Mouse (Mus musculus) CH12.LX (cell line): ENCODE data around the gene 4930404N11Rik.

Experiments used
- CHD1 ChIP-seq: IDR thresholded peaks from 2 replicates; pipeline ENCODE4 v1.6.1; 2012; ENCODE audit warnings: low read depth, low read length, improper control_type of control experiment, inconsistent platforms
- CTCF ChIP-seq, 2 experiments: IDR thresholded peaks in 1 of 2; conservative IDR thresholded peaks in 1 of 2; 2 replicates each; pipeline ENCODE4 v1.5.1; 2011 to 2012; ENCODE audit warnings: low read depth in 2 of 2, low read length in 2 of 2, improper control_type of control experiment in 1 of 2, inconsistent platforms in 1 of 2, mild to moderate bottlenecking in 1 of 2, moderate library complexity in 1 of 2
- HCFC1 ChIP-seq: IDR thresholded peaks from 2 replicates; pipeline ENCODE4 v1.6.1; 2012; ENCODE audit warnings: low read depth, mild to moderate bottlenecking, inconsistent platforms, low read length, improper control_type of control experiment
- KAT2A ChIP-seq: IDR thresholded peaks from 2 replicates; pipeline ENCODE4 v1.6.1; 2012; ENCODE audit warnings: low read length, improper control_type of control experiment, inconsistent platforms; ENCODE audit not compliant: insufficient replicate concordance
- MAZ ChIP-seq: IDR thresholded peaks from 2 replicates; pipeline ENCODE4 v1.6.1; 2012; ENCODE audit warnings: low read depth, mild to moderate bottlenecking, inconsistent platforms, low read length, improper control_type of control experiment, moderate library complexity
- MXI1 ChIP-seq: IDR thresholded peaks from 2 replicates; pipeline ENCODE4 v1.6.1; 2011; ENCODE audit warnings: mild to moderate bottlenecking, low read depth, low read length, improper control_type of control experiment
- MYC ChIP-seq: IDR thresholded peaks from 2 replicates; pipeline ENCODE4 v1.6.1; 2011; ENCODE audit warnings: low read depth, mild to moderate bottlenecking, improper control_type of control experiment, low read length
- NELFE ChIP-seq: IDR thresholded peaks from 2 replicates; pipeline ENCODE4 v1.6.1; 2011; ENCODE audit warnings: low read depth, low read length, improper control_type of control experiment
- NRF1 ChIP-seq: IDR thresholded peaks from 2 replicates; pipeline ENCODE4 v1.6.1; 2014; ENCODE audit warnings: low read depth, mild to moderate bottlenecking, inconsistent platforms, low read length, improper control_type of control experiment, moderate library complexity
- PAX5 ChIP-seq: IDR thresholded peaks from 2 replicates; pipeline ENCODE4 v1.6.1; 2012; ENCODE audit warnings: low read length, inconsistent platforms, mixed read lengths
- POLR2A ChIP-seq: IDR thresholded peaks from 2 replicates; pipeline ENCODE4 v1.6.1; 2011; ENCODE audit warnings: low read depth, mild to moderate bottlenecking, improper control_type of control experiment, low read length
- SIN3A ChIP-seq: IDR thresholded peaks from 2 replicates; pipeline ENCODE4 v1.6.1; 2012; ENCODE audit warnings: low read length, improper control_type of control experiment, inconsistent platforms
- USF1 ChIP-seq: IDR thresholded peaks from 2 replicates; pipeline ENCODE4 v1.6.1; 2014; ENCODE audit warnings: low read depth, mild to moderate bottlenecking, inconsistent platforms, low read length, improper control_type of control experiment
- USF2 ChIP-seq: conservative IDR thresholded peaks from 2 replicates; pipeline ENCODE4 v1.6.1; 2011; ENCODE audit warnings: low read depth, low read length, improper control_type of control experiment

DNA sequence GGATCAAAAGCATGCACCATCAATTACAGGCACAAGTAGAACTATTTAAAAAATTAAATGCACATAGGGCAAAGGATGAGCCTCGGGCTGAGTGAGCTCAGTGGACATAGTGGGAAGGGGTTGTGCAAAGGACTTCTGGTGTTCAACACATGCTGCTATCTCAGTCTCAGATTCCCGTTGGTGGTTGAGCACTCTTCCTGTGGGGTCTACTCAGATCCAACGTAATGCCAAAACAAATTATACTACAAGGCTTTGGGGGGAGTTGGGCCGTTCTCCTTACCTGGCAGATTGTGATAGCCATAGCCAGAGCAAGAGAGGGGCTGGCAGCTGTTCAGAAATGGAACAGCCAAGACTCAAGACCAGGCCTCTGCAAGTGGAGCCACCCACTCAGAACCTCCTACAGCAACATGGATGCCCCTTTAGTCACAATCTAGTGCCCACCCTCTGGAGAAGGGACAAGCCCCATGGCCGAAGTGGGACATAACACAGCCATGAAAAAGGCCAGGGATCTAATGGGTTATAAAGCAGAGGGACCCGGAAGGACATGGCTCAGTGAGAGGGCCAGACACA is 14.3 kb upstream of the 4930404N11Rik start:
- TF ChIP-seq CTCF (conservative IDR thresholded peaks at IDR 0.05 in 1 of 2, IDR thresholded peaks at IDR 0.05 in 1 of 2; ENCODE audit: low read depth in 2 of 2, low read length in 2 of 2) (no peak), POLR2A (no peak), USF2 (no peak), USF1 (no peak), KAT2A (no peak), SIN3A (no peak), MXI1 (no peak), MYC (no peak), MAZ (no peak), NRF1 (no peak), PAX5 (no peak), HCFC1 (no peak), NELFE (no peak), CHD1 (no peak)
